Mouse (Mus musculus): Measurements from ENCODE around the gene Itm2b.

DNA sequence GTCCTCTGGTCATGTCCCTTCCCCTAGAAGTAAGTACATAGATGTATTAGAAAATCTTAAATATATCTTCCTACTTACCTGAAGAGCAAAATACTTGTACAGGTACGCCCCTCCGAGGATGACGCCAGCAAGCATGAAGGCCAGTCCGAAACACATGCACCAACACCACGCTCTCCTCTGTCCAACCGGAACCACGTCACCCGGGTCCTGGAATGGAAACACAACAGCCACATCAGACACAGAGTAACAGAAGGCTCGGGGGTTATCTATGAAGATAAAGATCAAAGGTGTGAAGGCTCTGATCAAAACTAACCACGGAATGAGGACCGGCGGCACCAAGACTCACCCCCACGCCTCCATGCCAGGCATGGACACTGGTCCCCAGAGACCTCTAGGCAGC is 16.9 kb downstream of the Itm2b start:
- TF ChIP-seq CTCF (IDR thresholded peaks at IDR 0.05; ENCODE audit: low read depth, low read length) (no peak), POLR2AphosphoS5 (IDR thresholded peaks at IDR 0.05; ENCODE audit: insufficient replicate concordance, low read depth, low read length) (no peak), GATA1 (IDR thresholded peaks at IDR 0.05; ENCODE audit: borderline replicate concordance, low read length) (no peak), TAL1 (conservative IDR thresholded peaks at IDR 0.05; ENCODE audit: low read depth, low read length) (no peak), GATA2 (IDR thresholded peaks at IDR 0.05; ENCODE audit: borderline replicate concordance, low read depth, low read length) (no peak)
